Mouse (Mus musculus) stomach, postnatal 0 days (tissue): Measurements from ENCODE around the gene Shld2. TPM values are rescaled to one million over a fixed set of nuclear protein-coding genes. Genes with fewer than 3 reads are reported as not detected.

Experiments used
- ATAC-seq: fragments of 200-750 bp; cut with Nextera tagmentation; 2 replicates; pipeline ENCODE4 v1.8.0; 2017; ENCODE audit not compliant: low FRiP score, low TSS enrichment
- DNase-seq: peaks from one replicate; pipeline ENCODE4 v3.0.0-alpha.2; 2016; ENCODE audit warnings: low spot score
- H3K27ac ChIP-seq: fragments of 300-500 bp; sonication (generic); replicated peaks from 2 replicates; pipeline ENCODE4 v1.5.1; 2014; ENCODE audit warnings: mild to moderate bottlenecking, control low read depth
- H3K27me3 ChIP-seq: fragments of 300-500 bp; sonication (generic); 2 replicates; pipeline ENCODE4 v1.6.1; 2014; ENCODE audit warnings: low read length; ENCODE audit not compliant: control insufficient read depth, insufficient read depth
- H3K36me3 ChIP-seq: fragments of 300-500 bp; sonication (generic); 2 replicates; pipeline ENCODE4 v1.6.1; 2014; ENCODE audit warnings: low read length, mixed read lengths; ENCODE audit not compliant: control insufficient read depth, insufficient read depth
- H3K4me1 ChIP-seq: fragments of 300-500 bp; sonication (generic); replicated peaks from 2 replicates; pipeline ENCODE4 v1.6.1; 2014; ENCODE audit warnings: antibody characterized with exemption; ENCODE audit not compliant: control insufficient read depth, insufficient read depth
- H3K4me2 ChIP-seq: fragments of 300-500 bp; sonication (generic); replicated peaks from 2 replicates; pipeline ENCODE4 v1.6.1; 2014; ENCODE audit warnings: low read depth, mild to moderate bottlenecking, control low read depth, moderate library complexity
- H3K4me3 ChIP-seq: fragments of 300-500 bp; sonication (generic); 2 replicates; pipeline ENCODE4 v1.5.1; 2014; ENCODE audit warnings: low read depth, low read length, control low read depth
- H3K9ac ChIP-seq: fragments of 300-500 bp; sonication (generic); 2 replicates; pipeline ENCODE4 v1.6.1; 2014; ENCODE audit warnings: mild to moderate bottlenecking, low read length, control low read depth, mixed read lengths
- H3K9me3 ChIP-seq: fragments of 300-500 bp; sonication (generic); 2 replicates; pipeline ENCODE4 v1.6.1; 2016; ENCODE audit warnings: low read length; ENCODE audit not compliant: control insufficient read depth
- CTCF ChIP-seq: IDR thresholded peaks from 2 replicates; pipeline ENCODE4 v1.5.1; 2016; ENCODE audit warnings: antibody characterized with exemption, low read depth, mild to moderate bottlenecking, moderate library complexity
- EP300 ChIP-seq: optimal IDR thresholded peaks from 2 replicates; pipeline ENCODE3; 2016; ENCODE audit warnings: antibody characterized with exemption
- WGBS: fragments of 180-500 bp; shearing (Covaris S2); extraction: QIAGEN DNeasy Blood & Tissue Kit; methylation state at CpG from one replicate; pipeline ENCODE4 v1.1.7; 2014; 5-methylcytosine and 5-hydroxymethylcytosine counted together
- polyA plus RNA-seq: library from polyadenylated mRNA; unstranded; fragments of >200 nt; fragmentation: Nextera tagmentation; extraction: Ambion mirVana; gene quantifications from 2 replicates; pipeline ENCODE4 v1.2.1, GENCODE M21; 2015

Shld2 gene
- polyA plus RNA-seq = 4.1 TPM in 2 replicates

GRCm38 (mm10) chr14:34310234-34310965 is at the start of gene Shld2, which contains the start of gene Glud1:
Gene Shld2, minus strand, starts transcription at chr14:34310493.
Gene Glud1, plus strand, starts transcription at chr14:34310727.
- peak within 1 kb of the TSS; percentile 72 for H3K4me2 ChIP-seq

GRCm38 (mm10) chr14:34359676-34360244 is 49.5 kb upstream of the Shld2 start:
- no peak overlapping the region for H3K4me2 ChIP-seq
- H3K9ac ChIP-seq = no peak overlapping the region
- H3K27me3 ChIP-seq = no peaks in the 10 kb centered on the region
- H3K36me3 ChIP-seq = no peaks in the 10 kb centered on the region
- 42% methylated on average over 5 of the region's 5 CpGs for WGBS
- peaks cover 3% of the 10 kb centered on the region; the same call in 1 of the 2 replicates for H3K4me1 ChIP-seq
- no peaks in the 10 kb centered on the region for H3K9me3 ChIP-seq
- no peak overlapping the region for H3K4me3 ChIP-seq
- TF ChIP-seq EP300 (no peak), CTCF (no peak)
- H3K27ac ChIP-seq = no peak overlapping the region
- ATAC-seq (no peak), DNase-seq (no peak)

More at GRCm38 (mm10) chr14:34310234-34310965, at the start of gene Shld2, which contains the start of gene Glud1:
- H3K36me3 ChIP-seq = no peaks in the 10 kb centered on the region
- TF ChIP-seq CTCF = no peak; the same call in 1 of the 2 replicates
- no peak for TF ChIP-seq EP300
- peak within 1 kb of the TSS; percentile 99 for H3K27ac ChIP-seq
- peak; percentile 98 for ATAC-seq
- peak within 1 kb of the TSS; percentile 94 for H3K4me3 ChIP-seq
- peak within 1 kb of the TSS; percentile 96 for H3K9ac ChIP-seq
- H3K4me1 ChIP-seq = 0 out of 2 replicates have a peak, but pooled peaks cover 2% of the 10 kb centered on the region
- under 1% methylated on average over 76 of the region's 100 CpGs for WGBS
- DNase-seq = peak; percentile 98
- no peaks in the 10 kb centered on the region for H3K27me3 ChIP-seq
- no peaks in the 10 kb centered on the region for H3K9me3 ChIP-seq

- Histone ChIP-seq H3K4me2 (no peak overlapping the region), H3K9ac (0 out of 2 replicates have a peak overlapping the region, but pooled peaks have one; percentile 35), H3K4me3 (no peak overlapping the region), H3K27me3 (no peaks in the 10 kb centered on the region), H3K9me3 (no peaks in the 10 kb centered on the region), H3K4me1 (peaks cover 3% of the 10 kb centered on the region; the same call in 1 of the 2 replicates), H3K27ac (peak overlapping the region; percentile 30; the same call in 1 of the 2 replicates), H3K36me3 (no peaks in the 10 kb centered on the region)
- DNase-seq (no peak), ATAC-seq (peak; percentile 13; the same call in 1 of the 2 replicates)
- TF ChIP-seq EP300 = no peak
- no peak for TF ChIP-seq CTCF
- WGBS = 62% methylated on average over 7 of the region's 7 CpGs
Observed at GRCm38 (mm10) chr14:34357671-34358455, 47.6 kb upstream of the Shld2 start.

GRCm38 (mm10) chr14:34355301-34355700 is 45.0 kb upstream of the Shld2 start, which contains the start of gene Fam25c:
Gene Fam25c, minus strand, starts transcription at chr14:34355433.
- Histone ChIP-seq H3K36me3 (no peaks in the 10 kb centered on the region), H3K9me3 (no peaks in the 10 kb centered on the region), H3K4me2 (no peak within 1 kb of the TSS), H3K27me3 (no peaks in the 10 kb centered on the region), H3K27ac (peak within 1 kb of the TSS; percentile 61), H3K4me1 (peaks cover 3% of the 10 kb centered on the region; the same call in 1 of the 2 replicates), H3K9ac (peak within 1 kb of the TSS; percentile 24; the same call in 1 of the 2 replicates), H3K4me3 (no peak within 1 kb of the TSS)
- ATAC-seq = peak; percentile 51; the same call in 1 of the 2 replicates
- WGBS = 66% methylated on average over 6 of the region's 6 CpGs
- DNase-seq = no peak
- TF ChIP-seq CTCF (no peak), EP300 (no peak)

- Histone ChIP-seq H3K9ac (no peak overlapping the region), H3K9me3 (no peaks in the 10 kb centered on the region), H3K27ac (no peak overlapping the region), H3K4me2 (no peak overlapping the region), H3K36me3 (no peaks in the 10 kb centered on the region), H3K27me3 (no peaks in the 10 kb centered on the region), H3K4me1 (peaks cover 3% of the 10 kb centered on the region; the same call in 1 of the 2 replicates), H3K4me3 (no peak overlapping the region)
- no peak for ATAC-seq
- TF ChIP-seq CTCF = no peak
- no peak for TF ChIP-seq EP300
- DNase-seq = no peak
- WGBS = 71% methylated on average over 4 of the region's 4 CpGs
Observed at GRCm38 (mm10) chr14:34354456-34354855, 44.2 kb upstream of the Shld2 start.
